Mouse (Mus musculus): Measurements from ENCODE around the gene 1700092M07Rik.

1700092M07Rik gene

DNA sequence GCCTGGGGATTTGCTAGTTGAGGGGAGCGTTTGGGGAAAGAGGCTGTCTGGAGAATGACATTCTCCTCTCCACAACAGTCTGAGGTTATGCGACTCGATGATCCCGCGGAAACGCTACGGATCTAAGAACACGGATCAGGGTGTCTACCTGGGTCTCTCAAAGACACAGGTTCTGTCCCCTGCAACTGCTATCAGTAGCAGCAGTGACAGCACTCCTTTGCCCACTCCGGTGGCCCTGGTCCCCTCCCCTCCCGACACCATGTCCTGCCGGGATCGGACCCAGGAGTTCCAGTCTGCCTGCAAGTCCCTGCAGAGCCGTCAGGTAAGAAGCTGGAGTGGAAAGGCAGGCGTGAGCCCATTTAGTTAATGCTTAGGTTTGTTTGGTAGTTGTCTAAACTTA is 1.7 kb downstream of the 1700092M07Rik start:
- no peak for DNase-seq (ENCODE audit: low spot score in 2 of 2)

- no peak for DNase-seq (ENCODE audit: low spot score in 2 of 2)
Measured at GRCm38 (mm10) chr19:8745382-8745781, 4.9 kb downstream of the 1700092M07Rik start.

- DNase-seq (ENCODE audit: low spot score in 2 of 2), result no peak
Measured at GRCm38 (mm10) chr19:8747368-8747767, 6.8 kb downstream of the 1700092M07Rik start.

GRCm38 (mm10) chr19:8755652-8756051 is 15.1 kb downstream of the 1700092M07Rik start:
- no peak for DNase-seq (ENCODE audit: low spot score in 2 of 2)

DNA sequence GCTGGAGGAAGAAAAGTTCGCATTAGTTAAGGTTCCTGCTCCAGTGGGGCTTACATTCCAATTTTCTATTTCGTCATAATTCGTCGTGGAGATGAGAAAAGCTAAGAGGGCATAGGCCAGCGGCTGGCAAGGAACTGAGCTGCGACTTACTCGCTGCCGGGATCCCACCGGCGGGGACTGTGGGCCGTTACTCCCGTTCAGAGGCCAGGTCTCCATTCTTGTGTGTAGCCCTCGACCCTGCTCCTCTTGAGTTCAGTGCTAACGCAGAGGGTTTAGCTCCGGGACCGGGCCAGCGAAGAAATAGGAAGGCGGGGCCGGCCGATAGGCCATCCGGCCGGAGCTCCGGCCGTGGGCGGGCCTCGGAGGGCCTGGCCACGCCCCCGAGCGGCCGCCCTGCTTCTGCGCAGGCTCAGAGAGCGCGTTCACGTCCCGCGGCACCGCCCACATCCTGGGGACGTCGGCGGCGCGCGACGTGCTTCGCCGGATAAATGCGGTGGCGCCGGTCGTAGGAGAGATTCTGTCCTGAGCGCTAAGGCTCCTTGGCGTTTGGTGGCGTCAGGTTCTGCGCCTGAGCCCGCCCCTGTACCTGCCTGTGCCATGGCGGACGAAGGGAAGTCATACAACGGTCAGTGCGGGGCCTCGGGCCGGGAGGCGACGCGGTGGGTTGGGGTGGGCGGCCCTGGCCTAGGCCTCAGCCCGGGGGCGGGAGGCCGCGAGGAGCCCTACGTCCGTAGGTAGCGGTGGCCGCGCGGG is 16.3 kb downstream of the 1700092M07Rik start, which contains the start of gene Nxf1:
Nxf1 (plus strand) TSS at position 439 of the 753 bp plus-strand sequence.
- DNase-seq (ENCODE audit: low spot score in 2 of 2), result peak; percentile 89 to 92

GRCm38 (mm10) chr19:8757471-8757998 is 17.0 kb downstream of the 1700092M07Rik start:
- no peak for DNase-seq (ENCODE audit: low spot score in 2 of 2)

GRCm38 (mm10) chr19:8758899-8759298 is 18.4 kb downstream of the 1700092M07Rik start:
- DNase-seq (ENCODE audit: low spot score in 2 of 2), result no peak

DNA sequence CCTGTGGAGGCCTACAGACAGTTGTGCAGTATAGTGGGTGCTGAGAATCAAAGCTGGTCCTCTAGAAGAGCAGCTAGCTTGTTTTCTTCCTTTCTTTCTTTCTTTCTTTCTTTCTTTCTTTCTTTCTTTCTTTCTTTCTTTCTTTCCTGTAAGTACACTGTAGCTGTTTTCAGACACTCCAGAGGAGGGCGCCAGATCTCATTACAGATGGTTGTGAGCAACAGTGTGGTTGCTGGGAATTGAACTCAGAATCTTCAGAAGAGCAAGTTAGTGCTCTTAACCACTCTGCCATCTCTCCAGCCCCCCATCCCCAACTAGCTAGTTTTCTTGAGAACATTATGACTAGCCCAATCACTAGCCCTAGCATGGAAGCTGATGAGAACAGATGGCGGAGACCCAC is 20.2 kb downstream of the 1700092M07Rik start:
- peak in 1 of 2 experiments; percentile 30 for DNase-seq (ENCODE audit: low spot score in 2 of 2)

GRCm38 (mm10) chr19:8763276-8763675 is 22.8 kb downstream of the 1700092M07Rik start:
- no peak for DNase-seq (ENCODE audit: low spot score in 2 of 2)

DNA sequence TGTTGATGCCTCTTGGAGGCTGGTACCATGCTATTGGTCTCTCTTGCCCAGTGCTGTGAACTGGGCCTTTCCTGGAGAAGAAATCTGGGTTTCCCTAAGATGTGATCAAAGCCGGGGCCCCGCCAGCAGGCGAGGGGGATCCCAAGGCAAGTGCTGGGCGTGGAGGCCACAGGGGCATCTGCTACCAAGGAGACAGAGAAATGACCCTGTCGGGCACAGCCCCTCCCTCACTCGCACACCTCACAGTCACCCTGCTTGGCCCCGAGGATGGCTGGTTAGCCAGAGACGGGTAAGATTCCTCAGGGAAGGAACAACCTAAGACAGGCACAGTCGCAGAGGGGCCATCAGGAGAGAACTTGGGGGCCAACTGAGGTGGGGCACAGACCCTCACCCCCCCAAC is 25.0 kb downstream of the 1700092M07Rik start:
- DNase-seq (ENCODE audit: low spot score in 2 of 2), result no peak

GRCm38 (mm10) chr19:8770567-8771270 is 30.2 kb downstream of the 1700092M07Rik start, which contains the start of gene Tmem223:
Tmem223 (plus strand) TSS chr19:8770996.
- peak; percentile 78 to 81 for DNase-seq (ENCODE audit: low spot score in 2 of 2)

- DNase-seq (ENCODE audit: low spot score in 2 of 2), result no peak
Measured at GRCm38 (mm10) chr19:8772996-8773395, 32.5 kb downstream of the 1700092M07Rik start.

DNA sequence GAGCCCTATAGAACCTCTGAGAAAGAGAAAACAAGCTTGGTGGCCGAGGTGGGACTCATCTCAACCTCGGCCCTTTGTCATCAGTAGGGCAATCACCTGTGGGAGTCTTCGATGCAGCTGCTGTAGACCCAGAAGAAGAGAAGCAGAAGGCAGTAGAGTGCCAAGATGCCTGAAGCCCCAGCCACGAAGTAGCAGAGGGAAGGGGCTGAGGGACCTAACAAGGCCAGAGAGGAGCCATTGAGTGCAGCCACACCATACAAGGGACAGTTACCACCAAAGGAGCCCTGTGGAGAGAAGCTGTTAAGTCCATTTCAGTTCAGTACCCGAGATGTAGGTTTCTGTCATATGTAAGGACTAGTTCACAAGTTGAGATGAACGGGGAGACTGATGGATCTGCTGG is 32.9 kb downstream of the 1700092M07Rik start:
- DNase-seq (ENCODE audit: low spot score in 2 of 2), result no peak

DNA sequence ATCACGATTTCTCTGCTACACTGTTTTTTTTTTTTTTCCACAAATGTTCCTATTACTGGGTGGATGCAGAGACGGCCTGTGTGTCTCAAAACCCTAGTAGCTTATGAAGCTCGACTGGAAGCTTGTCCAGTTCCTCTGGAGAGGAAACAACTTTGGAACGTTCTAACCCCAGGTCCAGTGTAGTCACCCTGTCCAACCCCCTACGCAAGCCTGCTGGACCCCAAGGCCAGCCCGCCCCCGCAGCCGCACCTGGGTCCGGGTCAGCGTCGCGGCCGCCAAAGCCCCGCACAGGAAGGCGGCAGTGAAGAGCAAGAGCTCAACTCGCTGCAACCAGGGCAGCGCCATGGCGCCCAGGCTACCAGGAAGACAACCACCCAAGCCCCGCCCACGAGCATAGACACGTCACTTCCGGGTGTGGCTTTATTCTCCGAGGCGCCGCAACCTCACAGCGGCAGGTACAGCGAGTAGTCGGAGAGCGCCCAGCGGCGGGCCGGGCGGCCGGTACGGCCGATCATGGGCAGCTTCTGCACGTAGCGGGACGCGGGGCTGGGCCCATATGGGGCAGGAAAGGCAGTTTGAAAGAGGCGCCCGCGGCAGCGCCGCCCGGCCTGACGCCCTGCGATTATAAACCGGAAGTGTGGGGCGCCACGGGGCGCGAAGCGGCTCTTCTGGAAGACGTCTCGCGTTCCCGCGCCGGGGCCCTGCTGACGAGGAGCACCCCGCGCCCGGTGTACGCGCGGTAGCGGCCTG is 33.7 kb downstream of the 1700092M07Rik start, which contains the start of gene Tmem179b:
Tmem179b (minus strand) TSS at position 382 of the 750 bp plus-strand sequence.
- DNase-seq (ENCODE audit: low spot score in 2 of 2), result peak; percentile 96 to 97

- no peak for DNase-seq (ENCODE audit: low spot score in 2 of 2)
Measured at GRCm38 (mm10) chr19:8774951-8775421, 34.5 kb downstream of the 1700092M07Rik start.

DNA sequence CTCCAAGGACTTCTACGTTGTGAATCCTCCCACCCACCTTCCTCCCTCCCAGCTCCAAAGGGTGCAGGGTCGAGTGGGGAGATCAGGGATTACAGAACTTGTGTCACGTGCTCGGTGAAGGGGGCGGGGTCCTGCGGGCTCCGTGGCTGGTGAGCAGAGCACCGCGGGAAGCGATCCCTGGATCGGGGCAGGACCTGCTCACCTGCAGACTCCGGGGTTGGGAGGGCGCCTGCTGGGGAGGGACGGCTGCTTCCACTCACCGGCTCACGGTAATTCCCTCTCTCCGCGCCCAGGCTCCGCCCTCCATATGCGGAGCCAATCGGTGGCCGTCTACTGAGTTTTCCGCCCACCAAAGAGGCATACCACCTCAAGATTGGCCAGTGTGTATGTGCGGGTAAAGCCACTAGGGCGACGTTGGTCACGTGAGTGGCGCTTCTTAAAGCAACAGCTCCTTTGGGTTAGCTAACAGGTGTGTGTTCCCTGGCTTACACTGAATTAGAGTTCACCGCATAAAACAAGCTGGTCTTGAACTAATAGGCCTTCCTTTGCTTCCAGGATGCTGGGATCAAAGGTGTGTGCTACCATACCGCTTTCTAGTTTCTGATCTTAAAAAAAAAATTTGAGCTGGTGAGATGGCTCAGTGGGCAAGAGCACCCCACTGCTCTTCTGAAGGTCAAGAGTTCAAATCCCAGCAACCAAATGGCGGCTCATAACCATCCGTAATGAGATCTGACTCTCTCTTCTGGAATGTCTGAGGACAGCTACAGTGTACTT is 45.7 kb downstream of the 1700092M07Rik start, which contains the start of gene Taf6l:
Taf6l (minus strand) TSS at position 410 of the 774 bp plus-strand sequence.
- DNase-seq (ENCODE audit: low spot score in 2 of 2), result peak; percentile 88 to 92

DNA sequence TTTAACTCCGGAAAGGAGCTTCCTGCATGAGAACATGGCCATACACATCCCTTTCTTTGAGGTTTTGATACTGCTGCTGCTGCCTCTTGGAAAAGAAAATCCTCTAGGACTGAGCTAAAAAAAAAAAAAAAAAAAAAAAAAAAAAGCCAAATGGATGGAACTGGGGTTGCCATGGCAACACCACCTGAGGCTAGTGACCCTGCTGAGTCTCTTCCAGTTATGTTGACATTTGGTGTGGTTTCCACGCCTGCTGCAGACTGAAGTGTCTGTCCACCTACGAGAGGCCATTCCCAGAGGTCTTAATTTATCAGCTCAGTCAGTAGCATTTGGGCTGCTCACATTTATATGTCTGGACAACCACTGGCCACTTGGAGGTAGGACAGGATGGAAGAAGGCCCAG is 48.0 kb downstream of the 1700092M07Rik start:
- DNase-seq (ENCODE audit: low spot score in 2 of 2), result no peak

- DNase-seq (ENCODE audit: low spot score in 2 of 2), result no peak
Measured at GRCm38 (mm10) chr19:8789171-8789570, 48.7 kb downstream of the 1700092M07Rik start.

DNA sequence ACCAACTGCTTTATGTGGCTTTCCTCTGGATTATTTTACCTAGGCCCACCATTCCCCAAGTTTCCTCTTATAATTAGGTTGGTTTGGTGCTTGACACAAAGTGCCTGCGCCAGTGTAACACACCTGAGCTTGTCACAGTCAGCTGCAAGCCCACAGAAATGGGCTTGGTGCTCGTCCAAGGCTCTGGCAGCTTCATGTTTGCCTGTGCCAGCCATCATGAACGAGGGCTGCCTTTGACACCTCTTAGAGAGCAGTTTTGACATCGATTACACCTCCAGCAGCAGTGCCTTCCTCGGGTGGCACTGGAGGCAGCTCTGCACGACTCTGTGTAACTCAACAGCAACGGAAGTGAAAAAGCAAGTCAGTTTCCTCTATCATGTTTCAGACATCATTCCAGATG is 49.7 kb downstream of the 1700092M07Rik start:
- DNase-seq (ENCODE audit: low spot score in 2 of 2), result no peak
